Mouse (Mus musculus) intestine, embryonic 15.5 days (tissue): ENCODE measurements around the gene Mfsd6. TPM values are rescaled to one million over a fixed set of nuclear protein-coding genes. Genes with fewer than 3 reads are reported as not detected.
"Not testable (repeated sequence)": the region's sequence is repeated elsewhere in the genome, so short reads cannot be mapped to it uniquely, and the experiment has no call there.

Experiments used
- ATAC-seq: fragments of 200-750 bp; cut with Nextera tagmentation; 2 replicates; pipeline ENCODE4 v1.8.0; 2017; ENCODE audit warnings: moderate TSS enrichment, moderate library complexity
- H3K27ac ChIP-seq: fragments of 300-500 bp; sonication (generic); 2 replicates; pipeline ENCODE4 v1.5.1; 2015; ENCODE audit warnings: mild to moderate bottlenecking, inconsistent platforms
- H3K27me3 ChIP-seq: fragments of 300-500 bp; sonication (generic); replicated peaks from 2 replicates; pipeline ENCODE4 v1.6.1; 2015; ENCODE audit warnings: inconsistent platforms
- H3K36me3 ChIP-seq: fragments of 300-500 bp; sonication (generic); 2 replicates; pipeline ENCODE4 v1.6.1; 2015; ENCODE audit warnings: inconsistent platforms
- H3K4me1 ChIP-seq: fragments of 300-500 bp; sonication (generic); replicated peaks from 2 replicates; pipeline ENCODE4 v1.6.1; 2015; ENCODE audit warnings: inconsistent platforms
- H3K4me2 ChIP-seq: fragments of 300-500 bp; sonication (generic); replicated peaks from 2 replicates; pipeline ENCODE4 v1.6.1; 2015; ENCODE audit warnings: mild to moderate bottlenecking, inconsistent platforms
- H3K4me3 ChIP-seq: fragments of 300-500 bp; sonication (generic); replicated peaks from 2 replicates; pipeline ENCODE4 v1.5.1; 2015; ENCODE audit warnings: inconsistent platforms
- H3K9ac ChIP-seq: fragments of 300-500 bp; sonication (generic); 2 replicates; pipeline ENCODE4 v1.6.1; 2015; ENCODE audit warnings: inconsistent platforms
- H3K9me3 ChIP-seq: fragments of 300-500 bp; sonication (generic); 2 replicates; pipeline ENCODE4 v1.6.1; 2016; ENCODE audit warnings: inconsistent platforms
- WGBS: fragments of 180-500 bp; shearing (Covaris S2); methylation state at CpG from one replicate; pipeline ENCODE4 v1.1.7; 2015; 5-methylcytosine and 5-hydroxymethylcytosine counted together
- polyA plus RNA-seq: library from polyadenylated mRNA; unstranded; fragments of >200 nt; fragmentation: Nextera tagmentation; extraction: Ambion mirVana; gene quantifications from 2 replicates; pipeline ENCODE4 v1.2.1, GENCODE M21; 2015

Mfsd6 gene
- polyA plus RNA-seq, 1 experiment from 2014 or later: 3.1 TPM

DNA sequence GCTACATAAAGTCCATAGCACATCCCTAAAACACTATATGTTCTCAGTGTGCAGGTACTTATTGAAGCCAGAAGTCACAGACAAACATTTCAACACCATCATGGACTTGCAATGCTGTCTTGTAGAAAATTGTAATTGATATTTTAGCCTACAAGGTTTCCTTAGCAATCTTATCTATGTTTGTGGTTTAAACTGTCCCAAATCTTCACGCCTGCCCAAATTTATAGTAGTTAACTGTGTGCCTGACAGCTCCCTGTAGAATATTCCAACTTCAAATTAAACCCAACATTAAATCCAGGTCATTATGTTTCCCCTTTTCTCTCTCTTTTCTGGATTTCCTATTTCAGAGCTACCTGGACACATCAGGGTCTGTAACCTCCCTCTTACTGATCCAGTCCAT, 25.3 kb downstream of the Mfsd6 start:
- 83% methylated on average over 1 of the region's 1 CpGs for WGBS
- no peak overlapping the region for H3K9ac ChIP-seq

DNA sequence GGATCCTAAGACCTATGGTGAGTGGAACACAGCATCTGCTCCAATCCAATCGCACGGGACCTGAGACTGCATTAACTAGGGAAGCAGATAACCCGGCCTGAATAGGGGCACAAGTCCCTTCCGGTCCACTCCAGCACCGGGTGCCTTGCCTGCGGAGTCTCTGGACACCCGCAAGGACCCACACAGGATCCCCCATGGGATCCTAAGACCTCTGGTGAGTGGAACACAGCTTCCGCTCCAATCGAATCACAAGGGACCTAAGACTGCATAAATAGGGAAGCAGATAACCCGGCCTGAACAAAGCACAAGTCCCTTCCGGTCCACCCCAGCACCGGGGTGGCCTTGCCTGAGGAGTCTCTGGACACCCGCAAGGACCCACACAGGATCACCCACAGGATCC, 32.8 kb downstream of the Mfsd6 start:
- 95% methylated on average over 13 of the region's 13 CpGs for WGBS
- H3K27me3 ChIP-seq: not testable (repeated sequence)

More for the DNA sequence above, 25.3 kb downstream of the Mfsd6 start:
- no peak for ATAC-seq
- no peaks in the 10 kb centered on the region for H3K36me3 ChIP-seq
- H3K4me1 ChIP-seq: no peaks in the 10 kb centered on the region
- no peak overlapping the region for H3K4me3 ChIP-seq
- H3K27ac ChIP-seq: no peak overlapping the region
- H3K27me3 ChIP-seq: no peaks in the 10 kb centered on the region
- no peak overlapping the region for H3K4me2 ChIP-seq
- no peaks in the 10 kb centered on the region for H3K9me3 ChIP-seq

DNA sequence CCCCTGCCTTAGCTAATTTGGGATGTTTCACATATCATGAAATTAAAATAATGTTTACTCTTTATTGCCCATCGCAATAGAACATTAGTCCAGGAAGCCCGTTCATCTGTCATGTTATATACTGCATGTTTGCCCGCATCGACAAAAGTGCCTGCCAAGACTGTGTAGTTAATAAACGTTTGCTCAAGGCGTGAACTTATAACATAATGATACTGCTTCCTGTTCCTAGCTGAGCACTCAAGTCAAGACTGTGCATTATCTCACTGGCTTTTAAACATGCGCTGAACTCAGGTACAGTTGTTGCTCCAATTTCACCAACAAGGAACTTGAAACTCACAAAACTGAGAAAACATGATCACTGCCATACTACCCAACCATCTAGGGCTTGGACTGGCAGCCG, 39.6 kb downstream of the Mfsd6 start:
- H3K4me1 ChIP-seq: no peaks in the 10 kb centered on the region
- 57% methylated on average over 8 of the region's 8 CpGs for WGBS
- no peaks in the 10 kb centered on the region for H3K9me3 ChIP-seq
- H3K36me3 ChIP-seq: no peaks in the 10 kb centered on the region
- H3K4me3 ChIP-seq: no peak overlapping the region
- peak; percentile 62 for ATAC-seq
- H3K27ac ChIP-seq: no peak overlapping the region
- H3K9ac ChIP-seq: no peak overlapping the region
- H3K27me3 ChIP-seq: no peaks in the 10 kb centered on the region
- H3K4me2 ChIP-seq: no peak overlapping the region

More for the DNA sequence above, 32.8 kb downstream of the Mfsd6 start:
- H3K9me3 ChIP-seq, H3K4me3 ChIP-seq, H3K27ac ChIP-seq, H3K4me2 ChIP-seq, H3K4me1 ChIP-seq, ATAC-seq, H3K9ac ChIP-seq, H3K36me3 ChIP-seq: not testable (repeated sequence)

DNA sequence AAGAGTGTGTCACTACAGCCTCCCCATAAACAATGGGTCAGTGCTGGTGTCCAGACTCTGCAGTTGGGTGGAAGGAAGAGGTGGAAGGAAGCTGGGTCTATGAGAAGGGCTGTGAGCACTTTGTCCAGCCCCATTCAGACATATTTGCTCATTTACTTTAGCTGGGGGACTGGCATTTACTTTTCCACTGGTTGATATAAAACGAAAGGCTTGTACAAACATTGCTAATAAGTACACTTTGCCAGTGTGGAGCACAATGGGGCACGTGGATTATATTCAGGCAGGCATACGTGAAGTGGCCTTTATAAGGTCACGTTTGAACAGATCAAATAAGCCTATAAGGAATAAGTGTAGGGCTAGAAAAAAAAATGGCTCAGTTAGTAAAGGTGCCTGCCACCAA, 43.7 kb downstream of the Mfsd6 start:
- H3K4me3 ChIP-seq: no peak overlapping the region
- peak; percentile 44; the same call in 1 of the 2 replicates for ATAC-seq
- no peaks in the 10 kb centered on the region for H3K27me3 ChIP-seq
- 56% methylated on average over 4 of the region's 4 CpGs for WGBS
- H3K9ac ChIP-seq: no peak overlapping the region
- no peaks in the 10 kb centered on the region for H3K4me1 ChIP-seq
- H3K4me2 ChIP-seq: no peak overlapping the region
- H3K9me3 ChIP-seq: no peaks in the 10 kb centered on the region
- no peaks in the 10 kb centered on the region for H3K36me3 ChIP-seq
- H3K27ac ChIP-seq: no peak overlapping the region

DNA sequence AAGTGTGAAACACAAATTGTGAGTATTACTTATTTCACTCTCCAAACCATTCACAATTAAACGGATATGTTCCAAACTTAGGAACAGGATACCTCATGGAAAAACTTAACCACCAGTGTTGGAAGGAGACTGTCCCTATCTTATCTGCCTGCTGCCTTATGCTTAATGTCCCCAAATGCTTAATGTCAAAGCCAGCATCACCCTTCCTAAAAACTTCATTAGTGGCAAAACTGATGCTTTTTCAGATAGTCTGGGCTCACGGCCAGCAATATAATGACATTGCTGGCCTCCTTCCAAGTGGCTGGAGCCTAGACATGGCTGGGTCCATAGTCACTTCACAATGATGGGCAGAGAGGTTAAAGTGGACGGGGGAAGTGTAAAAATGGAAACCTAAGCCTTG, 50.6 kb downstream of the Mfsd6 start:
- ATAC-seq: peak; percentile 43; the same call in 1 of the 2 replicates

DNA sequence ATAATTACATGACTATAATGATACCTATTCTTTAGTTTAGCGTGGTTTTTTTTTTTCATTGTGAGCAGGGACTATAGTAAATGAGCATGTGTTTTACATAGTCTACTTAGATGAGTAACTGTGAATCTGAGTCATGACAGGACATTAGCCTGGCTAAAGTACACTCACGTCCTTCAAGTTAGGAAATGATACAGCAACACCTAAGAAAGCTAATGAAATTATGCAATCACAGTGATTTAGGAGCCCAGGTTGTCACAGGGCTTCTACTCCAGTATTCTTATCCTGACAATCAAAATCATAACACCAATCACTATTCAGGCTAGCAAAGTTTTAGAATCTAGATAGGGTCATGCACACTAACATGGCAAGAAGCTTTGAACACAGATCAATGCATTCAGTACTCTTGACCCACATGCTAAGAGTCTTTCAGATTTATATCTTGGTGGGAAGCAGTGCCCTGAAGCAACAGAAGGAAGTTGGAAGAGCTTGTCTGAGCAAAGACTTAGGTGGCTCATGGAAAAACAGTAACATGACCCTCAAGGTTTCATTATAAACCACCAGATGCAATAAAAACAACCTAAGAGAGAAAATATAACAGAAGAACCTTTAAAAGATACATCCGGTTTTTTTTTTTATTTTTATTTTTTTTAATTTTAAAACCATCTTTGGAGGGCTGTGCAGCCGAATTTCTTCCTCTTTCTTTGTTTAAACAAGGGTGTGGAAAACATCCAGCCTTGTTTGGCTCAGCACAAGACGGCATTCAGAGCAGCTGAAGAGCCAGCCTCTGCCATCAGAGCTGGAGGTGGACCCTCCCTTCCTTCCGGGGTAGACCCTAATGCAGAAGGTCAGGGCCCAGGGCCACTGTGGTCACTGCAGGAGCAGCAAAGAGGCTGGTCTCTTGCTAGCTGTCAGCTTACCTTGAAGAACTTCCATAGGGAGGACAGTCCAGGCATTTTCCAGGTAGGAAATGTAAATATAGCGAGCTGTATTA, 51.4 kb downstream of the Mfsd6 start:
- H3K27ac ChIP-seq: no peak overlapping the region
- H3K36me3 ChIP-seq: no peaks in the 10 kb centered on the region
- H3K4me3 ChIP-seq: no peak overlapping the region
- H3K4me2 ChIP-seq: no peak overlapping the region
- WGBS: 59% methylated on average over 7 of the region's 7 CpGs
- ATAC-seq: peak; percentile 34; the same call in 1 of the 2 replicates
- H3K27me3 ChIP-seq: no peaks in the 10 kb centered on the region
- no peak overlapping the region for H3K9ac ChIP-seq
- no peaks in the 10 kb centered on the region for H3K4me1 ChIP-seq
- H3K9me3 ChIP-seq: no peaks in the 10 kb centered on the region

More for the DNA sequence above, 50.6 kb downstream of the Mfsd6 start:
- Histone ChIP-seq H3K9ac (no peak overlapping the region), H3K9me3 (no peaks in the 10 kb centered on the region), H3K4me3 (no peak overlapping the region), H3K27ac (no peak overlapping the region), H3K4me2 (no peak overlapping the region), H3K4me1 (no peaks in the 10 kb centered on the region), H3K27me3 (no peaks in the 10 kb centered on the region), H3K36me3 (no peaks in the 10 kb centered on the region)
- 40% methylated on average over 3 of the region's 3 CpGs for WGBS

DNA sequence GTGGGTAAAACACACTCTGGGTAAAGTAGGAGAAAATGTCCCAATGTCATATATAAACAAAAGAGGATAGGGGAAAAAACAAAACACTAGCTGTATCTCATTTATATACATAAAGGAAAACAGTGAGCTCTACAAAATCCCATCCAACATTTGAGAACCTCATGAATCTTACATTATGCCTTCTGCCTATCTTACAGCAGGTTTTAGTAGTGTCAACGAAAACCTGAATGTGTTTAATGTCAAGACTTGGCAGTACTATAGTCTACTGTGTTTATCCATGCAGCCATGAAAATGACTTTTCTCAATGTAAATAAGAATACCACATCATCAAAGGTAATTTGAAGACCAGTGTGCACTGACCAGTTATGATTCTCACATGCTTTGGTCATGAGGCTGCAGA, 57.3 kb downstream of the Mfsd6 start:
- no peaks in the 10 kb centered on the region for H3K4me1 ChIP-seq
- H3K9ac ChIP-seq: no peak overlapping the region
- H3K27ac ChIP-seq: no peak overlapping the region
- no peaks in the 10 kb centered on the region for H3K9me3 ChIP-seq
- no peaks in the 10 kb centered on the region for H3K36me3 ChIP-seq
- H3K4me2 ChIP-seq: no peak overlapping the region
- no peaks in the 10 kb centered on the region for H3K27me3 ChIP-seq
- 80% methylated on average over 1 of the region's 1 CpGs for WGBS
- ATAC-seq: no peak
- no peak overlapping the region for H3K4me3 ChIP-seq

DNA sequence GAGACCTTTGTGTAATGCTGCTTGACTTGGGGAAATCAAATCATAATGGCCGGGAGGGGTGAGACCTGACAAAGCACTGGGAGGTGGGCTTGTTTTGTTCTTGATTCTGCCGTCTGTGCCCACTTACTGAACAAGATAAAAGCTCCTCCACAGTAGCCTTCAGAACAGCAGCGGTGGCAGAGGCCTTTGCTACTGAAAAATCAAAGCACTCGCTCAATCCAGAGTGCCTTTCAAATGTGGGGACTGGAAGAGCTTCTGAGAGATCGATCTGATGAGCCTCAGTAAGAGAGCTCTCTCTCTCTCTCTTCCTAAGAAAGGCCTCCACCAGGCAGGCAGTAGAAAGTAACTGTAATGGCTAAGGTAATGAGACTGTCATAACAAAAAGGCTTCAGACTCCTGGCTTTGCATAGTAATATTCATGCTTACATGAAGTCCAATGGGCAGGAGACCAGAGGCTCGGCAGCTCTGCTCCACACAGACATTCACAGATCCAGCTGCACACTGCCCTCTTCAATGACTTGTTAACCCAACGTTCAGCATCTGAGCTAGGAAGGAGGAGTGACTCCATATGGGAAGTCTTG, 58.4 kb downstream of the Mfsd6 start:
- no peaks in the 10 kb centered on the region for H3K4me1 ChIP-seq
- no peaks in the 10 kb centered on the region for H3K27me3 ChIP-seq
- ATAC-seq: no peak
- no peaks in the 10 kb centered on the region for H3K9me3 ChIP-seq
- WGBS: 57% methylated on average over 7 of the region's 7 CpGs
- H3K4me2 ChIP-seq: no peak overlapping the region
- no peak overlapping the region for H3K4me3 ChIP-seq
- no peaks in the 10 kb centered on the region for H3K36me3 ChIP-seq
- no peak overlapping the region for H3K27ac ChIP-seq
- H3K9ac ChIP-seq: no peak overlapping the region

DNA sequence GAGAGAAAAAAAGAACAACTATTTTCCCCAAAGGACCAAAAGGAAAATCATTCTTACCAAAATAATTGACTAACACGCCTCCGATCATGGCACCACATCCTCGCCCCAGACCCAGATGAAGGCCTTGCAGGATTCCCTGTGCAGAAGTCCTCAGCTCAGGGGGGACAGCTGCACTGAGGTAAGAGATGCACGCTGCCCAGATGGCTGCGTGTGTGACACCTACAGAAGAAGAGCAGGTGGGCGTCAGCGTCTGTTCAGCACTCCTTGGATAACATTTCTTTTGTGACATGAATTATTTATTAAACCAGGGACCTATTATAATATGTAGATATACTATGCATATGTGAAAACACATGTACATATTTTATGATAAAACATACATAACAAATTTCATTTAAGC, 64.0 kb downstream of the Mfsd6 start:
- Histone ChIP-seq H3K27me3 (no peaks in the 10 kb centered on the region), H3K36me3 (no peaks in the 10 kb centered on the region), H3K4me1 (no peaks in the 10 kb centered on the region), H3K4me2 (no peak overlapping the region), H3K9ac (no peak overlapping the region), H3K9me3 (no peaks in the 10 kb centered on the region), H3K27ac (no peak overlapping the region), H3K4me3 (no peak overlapping the region)
- 89% methylated on average over 7 of the region's 7 CpGs for whole genome bisulfite sequencing
- ATAC-seq: no peak

DNA sequence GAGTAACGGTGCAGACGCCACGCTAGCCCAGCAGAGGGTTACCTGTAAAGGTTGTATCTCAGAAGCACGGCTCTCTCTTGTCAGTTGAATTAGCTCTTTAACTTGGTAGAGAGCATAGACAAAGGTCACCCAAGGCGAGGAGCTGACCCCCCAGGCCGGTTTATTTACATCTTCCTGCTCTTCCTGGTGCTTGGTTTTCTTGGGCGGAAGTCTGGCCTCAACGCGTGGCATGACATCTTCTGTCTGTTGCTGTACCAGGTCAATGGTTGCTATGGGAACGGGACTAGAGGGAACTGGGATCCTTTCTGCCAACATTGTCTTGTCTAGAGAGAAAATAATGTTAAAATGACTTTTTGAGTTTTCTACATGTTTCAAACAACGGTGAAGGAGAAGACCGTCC, 66.5 kb downstream of the Mfsd6 start:
- no peaks in the 10 kb centered on the region for H3K27me3 ChIP-seq
- no peaks in the 10 kb centered on the region for H3K36me3 ChIP-seq
- no peak overlapping the region for H3K4me3 ChIP-seq
- H3K9me3 ChIP-seq: no peaks in the 10 kb centered on the region
- H3K4me2 ChIP-seq: no peak overlapping the region
- H3K4me1 ChIP-seq: no peaks in the 10 kb centered on the region
- WGBS: 68% methylated on average over 12 of the region's 12 CpGs
- H3K27ac ChIP-seq: no peak overlapping the region
- no peak for ATAC-seq
- H3K9ac ChIP-seq: no peak overlapping the region

DNA sequence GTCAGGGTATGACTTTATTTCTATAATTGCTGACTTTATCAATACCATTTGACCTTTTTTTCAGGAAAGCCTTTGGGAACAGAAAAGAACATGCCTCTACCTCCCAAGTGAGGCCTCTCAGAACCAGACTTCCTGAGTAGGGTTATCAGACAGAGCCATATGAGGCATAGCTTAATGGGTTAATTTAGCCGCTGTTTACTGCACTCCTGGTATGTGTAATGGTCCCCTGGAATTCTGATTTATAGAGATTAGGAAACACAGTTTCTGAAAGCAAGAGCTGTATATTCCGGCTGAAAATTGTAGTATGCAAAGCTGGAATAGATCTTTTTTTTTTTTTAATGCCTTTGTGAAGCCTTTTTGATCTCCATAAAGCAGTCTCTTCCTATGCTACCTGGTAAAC, 67.0 kb downstream of the Mfsd6 start:
- WGBS: 26% methylated on average over 2 of the region's 2 CpGs
- no peak for ATAC-seq
- no peak overlapping the region for H3K4me2 ChIP-seq
- H3K27ac ChIP-seq: no peak overlapping the region
- no peaks in the 10 kb centered on the region for H3K4me1 ChIP-seq
- H3K36me3 ChIP-seq: no peaks in the 10 kb centered on the region
- no peaks in the 10 kb centered on the region for H3K9me3 ChIP-seq
- no peak overlapping the region for H3K9ac ChIP-seq
- no peak overlapping the region for H3K4me3 ChIP-seq
- H3K27me3 ChIP-seq: no peaks in the 10 kb centered on the region

DNA sequence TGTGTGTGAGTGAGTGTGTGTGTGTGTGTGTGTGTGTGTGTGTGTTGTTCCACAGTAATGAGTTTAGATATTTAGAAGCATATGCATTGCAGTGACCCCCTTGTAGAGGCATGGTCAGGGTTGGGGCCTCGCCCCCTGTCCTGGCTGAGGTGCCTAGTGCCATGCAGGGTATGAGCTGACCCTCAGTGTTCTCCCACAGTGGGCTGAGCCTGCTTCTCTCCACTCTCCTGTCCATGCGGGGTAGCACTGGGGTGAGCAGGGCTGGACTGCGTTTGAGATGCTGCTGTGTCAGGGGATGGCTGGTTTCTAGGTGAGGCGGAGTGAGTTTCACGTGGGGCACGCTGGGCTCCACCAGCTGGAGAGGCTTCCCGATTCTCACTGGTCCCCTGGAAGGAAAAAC, 69.1 kb downstream of the Mfsd6 start:
- Histone ChIP-seq H3K4me2 (no peak overlapping the region), H3K36me3 (no peaks in the 10 kb centered on the region), H3K27me3 (no peaks in the 10 kb centered on the region), H3K9me3 (no peaks in the 10 kb centered on the region), H3K27ac (no peak overlapping the region), H3K9ac (no peak overlapping the region), H3K4me1 (no peaks in the 10 kb centered on the region), H3K4me3 (no peak overlapping the region)
- ATAC-seq: no peak
- 85% methylated on average over 7 of the region's 7 CpGs for WGBS
